Mouse (Mus musculus) bone marrow, adult 2 months (tissue): ENCODE measurements around the gene Rasl11b. TPM values are rescaled to one million over a fixed set of nuclear protein-coding genes. Genes with fewer than 3 reads are reported as not detected.

Source experiments
- H3K27ac ChIP-seq: fragments of 200-500 bp; 2 replicates; pipeline ENCODE4 v1.5.1; 2012; ENCODE audit warnings: low read depth, mild to moderate bottlenecking, control low read depth, inconsistent platforms, low read length; ENCODE audit not compliant: control insufficient read depth, poor library complexity, insufficient read depth
- H3K4me1 ChIP-seq: fragments of 200-500 bp; 2 replicates; pipeline ENCODE4 v1.6.1; 2011; ENCODE audit warnings: low read length; ENCODE audit not compliant: control insufficient read depth, insufficient read depth
- H3K4me3 ChIP-seq: fragments of 200-500 bp; replicated peaks from 2 replicates; pipeline ENCODE3; 2011; ENCODE audit warnings: mild to moderate bottlenecking, low read depth, low read length, control low read depth; ENCODE audit not compliant: control insufficient read depth
- CTCF ChIP-seq: fragments of 200-500 bp; IDR thresholded peaks from 2 replicates; pipeline ENCODE4 v1.5.1; 2011; ENCODE audit warnings: low read length, control low read depth; ENCODE audit not compliant: control insufficient read depth, insufficient read depth
- POLR2A ChIP-seq: fragments of 200-500 bp; IDR thresholded peaks from 2 replicates; pipeline ENCODE4 v1.6.1; 2011; ENCODE audit warnings: low read depth, mild to moderate bottlenecking, control low read depth, low read length, borderline replicate concordance; ENCODE audit not compliant: control insufficient read depth
- WGBS: fragments of 180-500 bp; shearing (Covaris S2); methylation state at CpG from one replicate; pipeline ENCODE4 v1.1.7; 2018; 5-methylcytosine and 5-hydroxymethylcytosine counted together
- polyA plus RNA-seq: library from polyadenylated mRNA; stranded (reverse); fragments of >200 nt; gene quantifications from 2 replicates; pipeline ENCODE4 v1.2.4, GENCODE M21; 2011; ENCODE audit warnings: low replicate concordance; ENCODE audit not compliant: missing spikeins, insufficient read depth, insufficient read length

The Rasl11b gene
- polyA plus RNA-seq, 1 experiment: 9.8 TPM

GRCm38 (mm10) chr5:74227352-74227751 is 32.3 kb downstream of the Rasl11b start:
- Histone ChIP-seq H3K4me3 (no peak overlapping the region), H3K27ac (no peak overlapping the region), H3K4me1 (no peaks in the 10 kb centered on the region; the same call in 1 of the 2 replicates)
- 88% methylated on average over 6 of the region's 6 CpGs for WGBS
- TF ChIP-seq POLR2A (no peak), CTCF (no peak)

DNA sequence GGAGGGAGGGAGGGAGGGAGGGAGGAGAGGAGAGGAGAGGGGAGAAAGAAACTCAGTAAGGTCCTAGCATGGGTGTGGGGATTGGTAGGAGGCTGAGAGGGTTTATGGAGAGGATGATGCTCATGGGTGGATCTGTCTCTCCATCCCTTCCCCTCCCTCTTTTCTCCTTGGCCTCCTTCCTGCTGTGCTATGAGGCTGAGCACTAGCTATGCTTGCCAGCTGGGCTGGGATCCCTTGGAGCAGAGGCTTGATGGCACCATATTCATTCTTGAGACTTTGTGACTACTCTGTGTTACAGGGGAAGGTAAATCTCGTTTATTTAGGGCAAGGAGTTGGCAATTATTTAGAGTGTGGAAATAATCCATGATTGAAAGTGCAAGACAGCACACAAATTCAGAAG is 33.9 kb downstream of the Rasl11b start:
- WGBS: 64% methylated on average over 1 of the region's 1 CpGs
- no peak for TF ChIP-seq POLR2A
- no peak for TF ChIP-seq CTCF
- H3K4me1 ChIP-seq: no peaks in the 10 kb centered on the region; the same call in 1 of the 2 replicates
- no peak overlapping the region for H3K4me3 ChIP-seq
- H3K27ac ChIP-seq: no peak overlapping the region

DNA sequence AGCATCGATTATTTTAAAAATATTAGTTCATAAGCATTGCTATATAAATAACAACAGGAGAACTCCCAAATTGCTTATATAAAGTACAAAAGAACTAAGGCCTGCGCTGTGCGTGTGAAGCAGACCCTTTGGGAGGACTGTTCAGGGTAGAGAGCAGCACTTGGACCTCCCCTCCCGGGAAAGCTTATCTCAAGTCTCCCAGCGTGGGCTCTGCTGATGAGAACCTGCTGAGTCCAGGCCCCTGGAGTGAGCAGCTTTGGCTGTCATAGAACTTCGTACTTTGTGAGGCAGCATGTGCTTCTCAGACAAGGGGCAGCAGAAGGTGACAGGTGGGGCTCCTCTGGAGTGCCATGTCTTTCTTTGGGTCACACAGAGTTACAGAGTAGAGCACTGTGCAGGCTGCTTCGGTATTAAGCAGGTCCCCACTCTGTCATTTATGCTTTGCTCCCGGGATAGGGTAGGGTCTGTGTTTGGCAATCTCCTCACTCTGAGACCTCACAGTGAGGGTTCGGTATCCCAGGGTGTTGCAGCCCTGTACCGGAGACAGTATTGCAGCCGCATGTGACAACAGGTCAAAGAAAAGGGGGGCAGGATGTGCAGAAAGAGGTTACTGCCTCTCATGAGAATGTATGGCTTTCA is 34.8 kb downstream of the Rasl11b start:
- 77% methylated on average over 11 of the region's 11 CpGs for WGBS
- no peaks in the 10 kb centered on the region; the same call in 1 of the 2 replicates for H3K4me1 ChIP-seq
- no peak overlapping the region for H3K4me3 ChIP-seq
- TF ChIP-seq POLR2A: no peak
- TF ChIP-seq CTCF: no peak
- H3K27ac ChIP-seq: no peak overlapping the region

DNA sequence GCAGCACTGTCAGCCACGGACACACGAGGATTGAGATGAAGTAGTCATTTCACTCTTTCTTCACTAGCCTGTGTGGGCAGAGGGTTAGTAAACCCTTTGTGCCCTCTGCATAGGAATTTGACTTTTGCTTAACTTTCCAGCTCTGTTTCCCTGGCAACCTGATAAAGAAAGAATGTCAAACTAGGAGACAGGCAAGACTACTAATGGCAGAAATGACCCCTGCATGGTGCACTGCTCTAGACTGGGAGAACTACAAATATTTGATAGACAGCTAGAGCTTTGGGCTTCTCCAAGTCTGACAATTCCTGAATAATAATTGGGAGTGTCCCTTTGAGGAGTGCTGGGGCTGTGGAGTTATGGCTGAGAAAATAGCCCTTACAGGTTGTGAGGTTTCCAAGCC is 35.4 kb downstream of the Rasl11b start:
- WGBS: 73% methylated on average over 2 of the region's 2 CpGs
- no peak overlapping the region for H3K4me3 ChIP-seq
- TF ChIP-seq POLR2A: no peak
- TF ChIP-seq CTCF: no peak
- H3K27ac ChIP-seq: no peak overlapping the region
- H3K4me1 ChIP-seq: no peaks in the 10 kb centered on the region; the same call in 1 of the 2 replicates

GRCm38 (mm10) chr5:74233808-74234207 is 38.7 kb downstream of the Rasl11b start:
- no peaks in the 10 kb centered on the region; the same call in 1 of the 2 replicates for H3K4me1 ChIP-seq
- TF ChIP-seq POLR2A (no peak), CTCF (no peak)
- H3K27ac ChIP-seq: no peak overlapping the region
- 58% methylated on average over 7 of the region's 7 CpGs for WGBS
- H3K4me3 ChIP-seq: no peak overlapping the region

GRCm38 (mm10) chr5:74239369-74239768 is 44.3 kb downstream of the Rasl11b start:
- Histone ChIP-seq H3K4me3 (no peak overlapping the region), H3K4me1 (no peaks in the 10 kb centered on the region; the same call in 1 of the 2 replicates), H3K27ac (no peak overlapping the region)
- TF ChIP-seq POLR2A (no peak), CTCF (no peak)
- 60% methylated on average over 1 of the region's 1 CpGs for WGBS

- H3K4me3 ChIP-seq: no peak overlapping the region
- no peaks in the 10 kb centered on the region; the same call in 1 of the 2 replicates for H3K4me1 ChIP-seq
- no peak for TF ChIP-seq POLR2A
- TF ChIP-seq CTCF: no peak
- H3K27ac ChIP-seq: no peak overlapping the region
- WGBS: 85% methylated on average over 8 of the region's 8 CpGs
These were observed 45.2 kb downstream of the Rasl11b start for GRCm38 (mm10) chr5:74240298-74240697.

- H3K27ac ChIP-seq: no peak overlapping the region
These were observed 46.0 kb downstream of the Rasl11b start for GRCm38 (mm10) chr5:74240926-74241680.

More at GRCm38 (mm10) chr5:74240926-74241680, 46.0 kb downstream of the Rasl11b start:
- 86% methylated on average over 13 of the region's 13 CpGs for WGBS
- Histone ChIP-seq H3K4me3 (no peak overlapping the region), H3K4me1 (no peaks in the 10 kb centered on the region; the same call in 1 of the 2 replicates)
- TF ChIP-seq CTCF (no peak), POLR2A (no peak)
